Mouse (Mus musculus): ENCODE measurements around the gene Rcsd1.

Gene Rcsd1

GRCm38 (mm10) chr1:165705868-165706348 lies 3.6 kb downstream of the Rcsd1 start:
- Histone ChIP-seq H3K36me3 (ENCODE audit: control insufficient read depth, insufficient read depth, low read length, poor library complexity, severe bottlenecking) (no peaks in the 10 kb centered on the region), H3K27me3 (ENCODE audit: control insufficient read depth, insufficient read depth, low read length, poor library complexity, severe bottlenecking) (no peaks in the 10 kb centered on the region)
- DNase-seq (ENCODE audit: low read depth, low spot score), result peak; percentile 84

GRCm38 (mm10) chr1:165705368-165705767 lies 4.2 kb downstream of the Rcsd1 start:
- no peaks in the 10 kb centered on the region for H3K36me3 ChIP-seq (ENCODE audit: control insufficient read depth, insufficient read depth, low read length, poor library complexity, severe bottlenecking)
- DNase-seq (ENCODE audit: low read depth, low spot score), result peak; percentile 38
- H3K27me3 ChIP-seq (ENCODE audit: control insufficient read depth, insufficient read depth, low read length, poor library complexity, severe bottlenecking), result no peaks in the 10 kb centered on the region

GRCm38 (mm10) chr1:165704841-165705240 lies 4.7 kb downstream of the Rcsd1 start:
- DNase-seq (ENCODE audit: low read depth, low spot score), result no peak
- Histone ChIP-seq H3K36me3 (ENCODE audit: control insufficient read depth, insufficient read depth, low read length, poor library complexity, severe bottlenecking) (no peaks in the 10 kb centered on the region), H3K27me3 (ENCODE audit: control insufficient read depth, insufficient read depth, low read length, poor library complexity, severe bottlenecking) (no peaks in the 10 kb centered on the region)

- Histone ChIP-seq H3K27me3 (ENCODE audit: control insufficient read depth, insufficient read depth, low read length, poor library complexity, severe bottlenecking) (no peaks in the 10 kb centered on the region), H3K36me3 (ENCODE audit: control insufficient read depth, insufficient read depth, low read length, poor library complexity, severe bottlenecking) (no peaks in the 10 kb centered on the region)
- DNase-seq (ENCODE audit: low read depth, low spot score), result no peak
These were observed 7.1 kb downstream of the Rcsd1 start for GRCm38 (mm10) chr1:165702221-165703031.

- no peaks in the 10 kb centered on the region for H3K36me3 ChIP-seq (ENCODE audit: control insufficient read depth, insufficient read depth, low read length, poor library complexity, severe bottlenecking)
- DNase-seq (ENCODE audit: low read depth, low spot score), result peak; percentile 45
- H3K27me3 ChIP-seq (ENCODE audit: control insufficient read depth, insufficient read depth, low read length, poor library complexity, severe bottlenecking), result no peaks in the 10 kb centered on the region
These were observed 8.0 kb downstream of the Rcsd1 start for GRCm38 (mm10) chr1:165701562-165701961.

- peak; percentile 90 for DNase-seq (ENCODE audit: low read depth, low spot score)
- H3K27me3 ChIP-seq (ENCODE audit: control insufficient read depth, insufficient read depth, low read length, poor library complexity, severe bottlenecking), result no peaks in the 10 kb centered on the region
These were observed 8.5 kb downstream of the Rcsd1 start for GRCm38 (mm10) chr1:165700933-165701518.

GRCm38 (mm10) chr1:165700376-165700815 lies 9.2 kb downstream of the Rcsd1 start:
- Histone ChIP-seq H3K27me3 (ENCODE audit: control insufficient read depth, insufficient read depth, low read length, poor library complexity, severe bottlenecking) (no peaks in the 10 kb centered on the region), H3K36me3 (ENCODE audit: control insufficient read depth, insufficient read depth, low read length, poor library complexity, severe bottlenecking) (no peaks in the 10 kb centered on the region; the same call in 1 of the 2 replicates)
- DNase-seq (ENCODE audit: low read depth, low spot score), result peak; percentile 82

More at GRCm38 (mm10) chr1:165700933-165701518, 8.5 kb downstream of the Rcsd1 start:
- no peaks in the 10 kb centered on the region for H3K36me3 ChIP-seq (ENCODE audit: control insufficient read depth, insufficient read depth, low read length, poor library complexity, severe bottlenecking)

GRCm38 (mm10) chr1:165697701-165698100 lies 11.9 kb downstream of the Rcsd1 start:
- peaks cover 2% of the 10 kb centered on the region; the same call in 1 of the 2 replicates for H3K36me3 ChIP-seq (ENCODE audit: control insufficient read depth, insufficient read depth, low read length, poor library complexity, severe bottlenecking)
- H3K27me3 ChIP-seq (ENCODE audit: control insufficient read depth, insufficient read depth, low read length, poor library complexity, severe bottlenecking), result no peaks in the 10 kb centered on the region
- no peak for DNase-seq (ENCODE audit: low read depth, low spot score)

- Histone ChIP-seq H3K27me3 (ENCODE audit: control insufficient read depth, insufficient read depth, low read length, poor library complexity, severe bottlenecking) (no peaks in the 10 kb centered on the region), H3K36me3 (ENCODE audit: control insufficient read depth, insufficient read depth, low read length, poor library complexity, severe bottlenecking) (peaks cover 2% of the 10 kb centered on the region; the same call in 1 of the 2 replicates)
- DNase-seq (ENCODE audit: low read depth, low spot score), result no peak
These were observed 12.7 kb downstream of the Rcsd1 start for GRCm38 (mm10) chr1:165696870-165697269.

- Histone ChIP-seq H3K27me3 (ENCODE audit: control insufficient read depth, insufficient read depth, low read length, poor library complexity, severe bottlenecking) (no peaks in the 10 kb centered on the region), H3K36me3 (ENCODE audit: control insufficient read depth, insufficient read depth, low read length, poor library complexity, severe bottlenecking) (peaks cover 3% of the 10 kb centered on the region; the same call in 1 of the 2 replicates)
- no peak for DNase-seq (ENCODE audit: low read depth, low spot score)
These were observed 13.5 kb downstream of the Rcsd1 start for GRCm38 (mm10) chr1:165696040-165696439.

- Histone ChIP-seq H3K27me3 (ENCODE audit: control insufficient read depth, insufficient read depth, low read length, poor library complexity, severe bottlenecking) (no peaks in the 10 kb centered on the region), H3K36me3 (ENCODE audit: control insufficient read depth, insufficient read depth, low read length, poor library complexity, severe bottlenecking) (peaks cover 8% of the 10 kb centered on the region; the same call in 1 of the 2 replicates)
- DNase-seq (ENCODE audit: low read depth, low spot score), result no peak
These were observed 14.1 kb downstream of the Rcsd1 start for GRCm38 (mm10) chr1:165695392-165696014.

GRCm38 (mm10) chr1:165693856-165694255 lies 15.7 kb downstream of the Rcsd1 start:
- Histone ChIP-seq H3K36me3 (ENCODE audit: control insufficient read depth, insufficient read depth, low read length, poor library complexity, severe bottlenecking) (peaks cover 12% of the 10 kb centered on the region; the same call in 1 of the 2 replicates), H3K27me3 (ENCODE audit: control insufficient read depth, insufficient read depth, low read length, poor library complexity, severe bottlenecking) (no peaks in the 10 kb centered on the region)
- no peak for DNase-seq (ENCODE audit: low read depth, low spot score)

GRCm38 (mm10) chr1:165691516-165691915 lies 18.0 kb downstream of the Rcsd1 start:
- DNase-seq (ENCODE audit: low read depth, low spot score), result peak; percentile 42
- Histone ChIP-seq H3K36me3 (ENCODE audit: control insufficient read depth, insufficient read depth, low read length, poor library complexity, severe bottlenecking) (peaks cover 12% of the 10 kb centered on the region; the same call in 1 of the 2 replicates), H3K27me3 (ENCODE audit: control insufficient read depth, insufficient read depth, low read length, poor library complexity, severe bottlenecking) (no peaks in the 10 kb centered on the region)

- no peaks in the 10 kb centered on the region for H3K27me3 ChIP-seq (ENCODE audit: control insufficient read depth, insufficient read depth, low read length, poor library complexity, severe bottlenecking)
- DNase-seq (ENCODE audit: low read depth, low spot score), result no peak
- peaks cover 12% of the 10 kb centered on the region; the same call in 1 of the 2 replicates for H3K36me3 ChIP-seq (ENCODE audit: control insufficient read depth, insufficient read depth, low read length, poor library complexity, severe bottlenecking)
These were observed 19.7 kb downstream of the Rcsd1 start for GRCm38 (mm10) chr1:165689845-165690244.
